Mouse (Mus musculus) spleen, adult 18-20 months (tissue): Measurements from ENCODE around the gene Ftcd.

Experiments used
- DNase-seq, 2 experiments: peaks; one replicate each; pipeline ENCODE4 v3.0.0; 2022; ENCODE audit warnings: mixed read lengths in 2 of 2

Ftcd gene

GRCm38 (mm10) chr10:76622411-76622810 is 47.0 kb downstream of the Ftcd start:
- no peak for DNase-seq

DNA sequence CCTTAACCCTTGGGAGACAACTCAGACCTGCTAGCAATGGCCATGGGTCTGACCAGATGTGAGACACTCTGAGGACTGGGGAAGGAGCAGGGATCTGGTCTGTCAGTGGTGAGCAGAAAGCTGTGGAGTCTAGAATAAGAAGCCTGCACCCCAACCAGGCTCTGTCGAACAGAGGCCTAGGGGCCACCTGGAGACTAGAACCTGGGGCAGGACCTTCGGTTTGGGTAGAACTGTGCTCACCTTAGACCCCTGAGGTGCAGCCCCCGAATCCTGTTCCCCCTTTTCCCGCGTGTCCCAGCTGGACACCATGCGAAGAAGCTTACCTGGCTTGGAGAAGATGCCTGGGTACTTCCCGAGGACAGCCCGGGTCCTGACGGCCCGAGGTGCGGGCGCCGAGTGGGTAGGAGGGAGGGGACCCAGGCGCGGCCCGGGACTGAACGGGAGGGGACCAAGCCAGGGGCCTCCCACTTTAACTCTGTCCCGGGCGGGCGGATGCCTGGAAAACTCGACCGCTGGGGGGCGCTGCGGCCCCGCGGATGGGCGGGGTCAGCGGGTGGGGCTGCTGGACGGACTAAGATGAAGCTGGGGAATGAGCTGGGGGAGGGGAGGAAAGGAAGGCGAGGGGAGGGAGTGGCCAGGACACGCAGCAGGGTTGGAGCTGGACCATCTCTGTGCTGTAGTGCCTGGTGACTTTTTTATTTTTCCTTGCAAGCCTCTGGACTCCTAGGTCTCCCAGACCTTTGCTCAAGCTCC is 47.7 kb downstream of the Ftcd start, which contains the start of gene Col6a2:
TSS of gene Col6a2 (minus strand) at position 703 of the 753 bp plus-strand sequence.
- DNase-seq = peak; percentile 28 to 37

DNA sequence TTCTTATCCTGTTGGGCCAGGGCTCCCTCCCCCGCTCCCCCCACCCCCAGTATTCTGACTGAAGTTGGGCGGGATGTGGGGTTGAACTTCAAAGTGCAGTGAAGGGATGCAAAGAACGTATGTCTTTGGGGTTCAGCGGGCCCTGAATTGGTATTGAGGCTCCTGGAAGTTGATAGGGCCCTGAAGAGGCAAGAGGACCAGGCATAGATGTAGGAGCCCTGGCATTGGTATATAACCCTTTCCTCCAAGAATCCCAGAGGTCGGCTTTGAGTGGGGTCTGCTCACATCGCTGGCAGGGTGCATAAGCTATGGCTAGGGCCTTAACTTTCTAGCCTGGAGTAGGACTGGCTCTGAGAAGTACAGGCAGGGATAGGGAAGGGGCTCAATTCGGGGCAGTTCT is 48.3 kb downstream of the Ftcd start:
- DNase-seq = no peak

DNA sequence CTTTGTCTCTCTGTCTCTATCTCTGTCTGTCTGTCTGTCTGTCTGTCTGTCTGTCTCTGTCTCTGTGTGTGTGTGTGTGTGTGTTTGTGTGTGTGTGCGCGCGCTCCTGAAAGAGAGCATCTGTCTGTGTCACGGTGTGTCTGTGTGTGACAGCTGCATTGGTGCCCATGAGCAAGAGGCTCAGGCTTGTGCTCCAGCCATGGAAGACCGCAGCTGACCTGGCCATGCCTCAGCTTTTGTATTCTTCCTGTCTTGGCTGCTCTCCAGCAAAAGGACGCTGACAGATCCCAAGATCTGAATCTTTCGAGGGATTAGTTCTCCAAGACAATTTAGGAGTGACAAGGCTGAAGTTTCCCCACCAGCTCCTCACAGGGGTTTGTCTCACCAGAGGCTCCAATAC is 49.5 kb downstream of the Ftcd start:
- no peak for DNase-seq

- DNase-seq = no peak
Measured at GRCm38 (mm10) chr10:76627714-76628113, 52.3 kb downstream of the Ftcd start.

DNA sequence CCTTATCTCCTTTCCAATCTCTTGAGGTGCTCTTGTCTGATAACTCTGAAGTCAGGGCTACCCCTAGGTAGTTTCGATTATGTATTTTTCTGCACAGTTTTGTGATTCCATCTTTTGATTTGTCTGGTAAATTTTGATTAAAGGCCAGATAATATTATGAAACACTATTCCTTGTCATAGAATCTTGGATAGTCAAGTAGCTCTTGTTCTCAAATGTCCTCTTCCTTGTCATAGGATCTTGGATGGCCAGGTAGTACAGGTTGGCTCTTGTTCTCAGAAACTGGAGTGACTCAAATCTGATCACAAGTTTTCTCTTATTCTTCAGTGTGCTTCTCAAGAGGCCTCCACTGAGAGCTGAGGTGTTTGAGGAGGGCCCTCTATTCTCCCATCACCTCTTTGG is 55.2 kb downstream of the Ftcd start:
- no peak for DNase-seq

- DNase-seq = no peak
Measured at GRCm38 (mm10) chr10:76632630-76633029, 57.2 kb downstream of the Ftcd start.

- no peak for DNase-seq
Measured at GRCm38 (mm10) chr10:76634094-76634571, 58.7 kb downstream of the Ftcd start.

DNA sequence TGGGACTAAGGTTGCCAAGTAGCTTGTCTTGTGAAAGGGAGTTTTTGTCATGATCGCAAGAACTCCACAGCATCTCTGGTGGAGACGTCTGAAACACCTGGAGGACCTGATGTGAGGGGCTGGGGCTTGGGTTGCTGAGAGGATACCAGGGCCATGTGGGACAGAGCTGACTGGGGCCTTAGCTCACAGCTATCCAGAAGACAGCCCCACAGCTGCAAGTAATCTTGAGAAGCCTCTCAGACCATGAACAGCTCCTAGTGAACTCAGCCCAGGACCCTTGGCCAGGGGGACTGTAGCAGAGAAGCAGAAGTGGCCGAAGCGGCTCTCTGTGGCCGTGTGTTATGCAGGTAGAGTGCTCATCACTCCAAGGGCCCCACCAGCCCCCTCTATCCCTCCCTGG is 59.1 kb downstream of the Ftcd start:
- DNase-seq = no peak

GRCm38 (mm10) chr10:76636026-76636425 is 60.6 kb downstream of the Ftcd start:
- no peak for DNase-seq

DNA sequence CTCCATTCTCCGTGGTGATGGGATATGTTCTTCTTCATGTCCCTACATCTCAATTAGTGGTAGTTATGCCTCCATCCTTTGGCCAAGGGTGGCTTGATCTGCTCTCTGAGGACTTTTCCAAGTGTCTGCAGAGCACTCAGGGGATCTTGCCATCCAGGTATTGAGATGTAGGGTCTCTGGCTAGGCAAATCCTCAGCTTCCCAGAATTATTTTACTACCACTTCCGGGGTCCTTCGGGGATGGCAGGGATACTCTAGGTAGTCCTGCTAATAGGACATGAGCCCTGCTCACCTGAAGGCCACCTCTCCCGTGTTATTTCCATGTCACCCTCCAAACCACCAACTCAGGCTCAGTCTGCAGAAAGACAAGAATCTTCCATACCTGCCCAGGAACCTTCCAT is 61.2 kb downstream of the Ftcd start:
- DNase-seq = no peak
